Mouse (Mus musculus): ENCODE measurements around the gene 2410004P03Rik. TPM values are rescaled to one million over a fixed set of nuclear protein-coding genes. Genes with fewer than 3 reads are reported as not detected.

The 2410004P03Rik gene
- total and polyA plus RNA-seq, 3 experiments = 0.09 TPM; not detected in 2

- no peak overlapping the region for H3K4me3 ChIP-seq (replicated peaks in 1 of 3; ENCODE audit: low read depth in 2 of 3, low read length in 2 of 3, poor library complexity in 1 of 3)
- H3K4me1 ChIP-seq (ENCODE audit: control insufficient read depth in 1 of 2, insufficient read depth in 2 of 2) = peaks cover 2 to 6% of the 10 kb centered on the region in 2 experiments; a peak in 2 of 4 replicates
- H3K79me2 ChIP-seq (replicated peaks; ENCODE audit: control insufficient read depth, extremely low read depth, insufficient read depth, poor library complexity, severe bottlenecking) = no peaks in the 10 kb centered on the region
- no peaks in the 10 kb centered on the region for H3K9me3 ChIP-seq (replicated peaks; ENCODE audit: low read length)
- H3K27ac ChIP-seq (ENCODE audit: insufficient read depth, low read depth) = no peak overlapping the region
- dilution Hi-C loops (cut with MboI; ENCODE audit: extremely low pct_ligation_motif_present, extremely low pct_unique_long_range_greater_than_20kb, low sequenced_read_pairs) (no loop called here), in situ Hi-C loops (cut with MboI; ENCODE audit: low pct_ligation_motif_present, low pct_unique_long_range_greater_than_20kb, low sequenced_read_pairs) (no loop called here)
- H3K9ac ChIP-seq (ENCODE audit: insufficient read depth, low read depth) = no peak overlapping the region
- H3K27me3 ChIP-seq (replicated peaks) = no peaks in the 10 kb centered on the region
- no peaks in the 10 kb centered on the region for H3K36me3 ChIP-seq (replicated peaks in 1 of 2; ENCODE audit: control insufficient read depth in 1 of 2, insufficient read depth in 1 of 2, low read length in 1 of 2)
- no peak for TF ChIP-seq CTCF (conservative IDR thresholded peaks at IDR 0.05 in 1 of 2, IDR thresholded peaks at IDR 0.05 in 1 of 2; ENCODE audit: low read depth in 2 of 2, low read length in 2 of 2)
- H3K4me2 ChIP-seq (ENCODE audit: insufficient read depth, low read depth, poor library complexity, severe bottlenecking) = no peak overlapping the region
- DNase-seq (ENCODE audit: extremely low read depth) = no peak
Measured at GRCm38 (mm10) chr12:17061183-17061722, 49.7 kb upstream of the 2410004P03Rik start.

GRCm38 (mm10) chr12:17058490-17058889 lies 47.0 kb upstream of the 2410004P03Rik start:
- H3K9me3 ChIP-seq (replicated peaks; ENCODE audit: low read length) = no peaks in the 10 kb centered on the region
- no peak overlapping the region for H3K4me3 ChIP-seq (replicated peaks in 1 of 3; ENCODE audit: low read depth in 2 of 3, low read length in 2 of 3, poor library complexity in 1 of 3)
- no peaks in the 10 kb centered on the region for H3K27me3 ChIP-seq (replicated peaks)
- TF ChIP-seq E2F4 (IDR thresholded peaks at IDR 0.05; ENCODE audit: insufficient replicate concordance, low read depth, low read length) = no peak
- no peak overlapping the region for H3K27ac ChIP-seq (ENCODE audit: insufficient read depth, low read depth)
- no peaks in the 10 kb centered on the region for H3K36me3 ChIP-seq (replicated peaks in 1 of 2; ENCODE audit: control insufficient read depth in 1 of 2, insufficient read depth in 1 of 2, low read length in 1 of 2)
- in situ Hi-C loops (cut with MboI; ENCODE audit: low pct_ligation_motif_present, low pct_unique_long_range_greater_than_20kb, low sequenced_read_pairs) = no loop called here
- dilution Hi-C loops (cut with MboI; ENCODE audit: extremely low pct_ligation_motif_present, extremely low pct_unique_long_range_greater_than_20kb, low sequenced_read_pairs) = no loop called here
- H3K9ac ChIP-seq (ENCODE audit: insufficient read depth, low read depth) = no peak overlapping the region
- peaks cover 2 to 6% of the 10 kb centered on the region in 2 experiments; a peak in 2 of 4 replicates for H3K4me1 ChIP-seq (ENCODE audit: control insufficient read depth in 1 of 2, insufficient read depth in 2 of 2)
- no peaks in the 10 kb centered on the region for H3K79me2 ChIP-seq (replicated peaks; ENCODE audit: control insufficient read depth, extremely low read depth, insufficient read depth, poor library complexity, severe bottlenecking)
- DNase-seq (ENCODE audit: extremely low read depth) = no peak
- no peak overlapping the region for H3K4me2 ChIP-seq (ENCODE audit: insufficient read depth, low read depth, poor library complexity, severe bottlenecking)

GRCm38 (mm10) chr12:17057110-17057509 lies 45.6 kb upstream of the 2410004P03Rik start:
- no peak overlapping the region for H3K4me2 ChIP-seq (ENCODE audit: insufficient read depth, low read depth, poor library complexity, severe bottlenecking)
- no peak overlapping the region for H3K9ac ChIP-seq (ENCODE audit: insufficient read depth, low read depth)
- no peaks in the 10 kb centered on the region for H3K36me3 ChIP-seq (replicated peaks in 1 of 2; ENCODE audit: control insufficient read depth in 1 of 2, insufficient read depth in 1 of 2, low read length in 1 of 2)
- TF ChIP-seq ELF1 (IDR thresholded peaks at IDR 0.05; ENCODE audit: low read depth, low read length) = no peak
- TF ChIP-seq ZNF384 (IDR thresholded peaks at IDR 0.05; ENCODE audit: low read depth, low read length) = no peak
- no peak for TF ChIP-seq JUN (IDR thresholded peaks at IDR 0.05; ENCODE audit: insufficient read depth, low read depth, low read length)
- TF ChIP-seq EP300 (IDR thresholded peaks at IDR 0.05; ENCODE audit: low read length) = no peak
- TF ChIP-seq NELFE (IDR thresholded peaks at IDR 0.05; ENCODE audit: low read depth, low read length) = no peak
- TF ChIP-seq KAT2A (IDR thresholded peaks at IDR 0.05; ENCODE audit: insufficient replicate concordance, low read length) = no peak
- TF ChIP-seq SMC3 (IDR thresholded peaks at IDR 0.05; ENCODE audit: low read depth, low read length) = no peak
- TF ChIP-seq RAD21 (IDR thresholded peaks at IDR 0.05; ENCODE audit: low read depth, low read length) = no peak
- TF ChIP-seq POLR2A (IDR thresholded peaks at IDR 0.05; ENCODE audit: low read depth, low read length) = no peak
- TF ChIP-seq CHD2 (IDR thresholded peaks at IDR 0.05; ENCODE audit: low read length) = no peak
- TF ChIP-seq MXI1 (IDR thresholded peaks at IDR 0.05; ENCODE audit: low read depth, low read length) = no peak
- no peak for TF ChIP-seq CHD1 (IDR thresholded peaks at IDR 0.05; ENCODE audit: low read depth, low read length)
- no peak for TF ChIP-seq SIN3A (IDR thresholded peaks at IDR 0.05; ENCODE audit: low read length)
- in situ Hi-C loops (cut with MboI; ENCODE audit: low pct_ligation_motif_present, low pct_unique_long_range_greater_than_20kb, low sequenced_read_pairs) (no loop called here), dilution Hi-C loops (cut with MboI; ENCODE audit: extremely low pct_ligation_motif_present, extremely low pct_unique_long_range_greater_than_20kb, low sequenced_read_pairs) (no loop called here)
- H3K79me2 ChIP-seq (replicated peaks; ENCODE audit: control insufficient read depth, extremely low read depth, insufficient read depth, poor library complexity, severe bottlenecking) = no peaks in the 10 kb centered on the region
- no peak for DNase-seq (ENCODE audit: extremely low read depth)
- H3K4me3 ChIP-seq (replicated peaks in 1 of 3; ENCODE audit: low read depth in 2 of 3, low read length in 2 of 3, poor library complexity in 1 of 3) = no peak overlapping the region
- H3K27ac ChIP-seq (ENCODE audit: insufficient read depth, low read depth) = no peak overlapping the region
- H3K9me3 ChIP-seq (replicated peaks; ENCODE audit: low read length) = no peaks in the 10 kb centered on the region
- H3K27me3 ChIP-seq (replicated peaks) = no peaks in the 10 kb centered on the region
- no peaks in the 10 kb centered on the region for H3K4me1 ChIP-seq (ENCODE audit: control insufficient read depth in 1 of 2, insufficient read depth in 2 of 2)
